Mouse (Mus musculus): Measurements from ENCODE around the gene Adamts14.

The Adamts14 gene

DNA sequence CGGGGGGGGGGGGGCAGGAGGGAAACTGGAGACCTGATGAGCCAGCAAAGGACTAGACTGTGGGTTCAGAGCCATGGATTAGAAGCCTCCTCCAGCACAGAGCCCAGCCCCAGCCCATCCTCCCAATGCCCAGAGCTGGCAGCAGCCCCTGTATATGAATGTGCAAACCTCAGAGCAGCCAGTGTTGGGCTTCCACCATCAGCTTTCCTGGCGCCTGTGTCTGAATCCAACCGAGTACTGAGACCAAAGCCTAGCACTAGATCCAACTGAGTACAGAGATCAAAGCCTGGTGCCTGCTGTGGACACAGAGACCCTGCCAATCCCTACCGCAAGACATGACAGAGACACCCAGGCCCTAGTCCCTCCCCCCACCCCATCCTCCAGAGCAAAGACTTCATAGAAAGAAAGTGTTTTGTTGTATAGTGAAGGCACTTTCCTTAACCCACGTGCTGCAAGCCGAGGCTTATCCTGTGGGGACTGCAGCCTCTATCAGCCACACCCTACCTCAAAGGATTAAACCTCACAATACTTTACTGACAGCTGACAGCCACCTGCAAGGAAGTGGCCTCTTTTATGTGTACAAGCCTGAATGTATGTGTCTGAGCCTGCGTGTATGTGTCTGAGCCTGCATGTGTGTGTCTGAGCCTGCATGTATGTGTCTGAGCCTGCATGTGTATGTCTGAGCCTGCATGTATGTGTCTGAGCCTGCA, 40.2 kb downstream of the Adamts14 start:
- ATAC-seq (ENCODE audit: low TSS enrichment) = no peak

DNA sequence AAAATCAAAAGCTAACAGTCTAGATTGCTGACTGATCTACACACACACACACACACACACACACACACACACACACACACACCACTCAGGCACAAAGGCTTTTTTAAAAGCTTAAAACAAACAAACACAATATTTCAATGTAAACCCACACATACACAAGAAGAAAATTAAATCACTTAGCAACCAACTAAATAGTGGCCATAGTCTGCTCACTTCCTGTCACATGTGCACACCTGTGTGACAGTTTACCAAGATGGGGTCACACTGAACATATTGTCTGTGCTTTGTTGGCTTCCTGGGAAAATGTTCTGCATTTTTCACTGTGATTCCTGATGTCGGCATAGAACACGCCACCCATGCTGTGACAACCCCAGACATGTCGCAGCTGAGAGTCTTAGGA, 41.5 kb downstream of the Adamts14 start:
- no peak for ATAC-seq (ENCODE audit: low TSS enrichment)

DNA sequence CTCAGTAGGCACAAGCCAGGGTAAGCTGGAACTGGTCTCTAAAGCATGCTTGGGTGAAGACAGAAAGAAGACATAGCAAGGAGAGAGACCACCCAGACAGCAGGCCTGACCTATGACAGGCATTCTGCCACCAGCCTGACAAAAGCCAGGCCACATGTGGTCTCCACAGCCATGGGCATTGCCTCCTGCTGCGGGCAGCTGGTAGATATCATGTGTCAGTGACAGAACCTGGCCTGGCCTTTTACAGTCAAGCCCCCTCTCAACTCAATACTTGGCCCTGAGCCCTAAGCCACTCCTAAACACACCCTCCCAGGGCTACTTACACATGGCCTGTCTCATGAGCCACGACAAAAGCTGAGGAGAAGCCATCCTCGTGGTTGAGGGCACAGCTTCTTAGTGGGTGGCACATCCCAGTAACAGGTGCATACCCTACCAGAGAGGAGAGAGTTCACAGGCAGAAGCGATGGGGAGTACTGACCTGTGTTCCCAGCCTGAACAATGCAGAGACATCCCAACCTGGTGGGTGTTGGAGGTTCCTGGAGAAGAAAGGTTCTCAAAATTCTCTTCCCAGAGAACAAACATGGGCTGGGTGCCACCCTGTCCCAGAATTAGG, 46.3 kb downstream of the Adamts14 start:
- ATAC-seq (ENCODE audit: low TSS enrichment) = no peak

DNA sequence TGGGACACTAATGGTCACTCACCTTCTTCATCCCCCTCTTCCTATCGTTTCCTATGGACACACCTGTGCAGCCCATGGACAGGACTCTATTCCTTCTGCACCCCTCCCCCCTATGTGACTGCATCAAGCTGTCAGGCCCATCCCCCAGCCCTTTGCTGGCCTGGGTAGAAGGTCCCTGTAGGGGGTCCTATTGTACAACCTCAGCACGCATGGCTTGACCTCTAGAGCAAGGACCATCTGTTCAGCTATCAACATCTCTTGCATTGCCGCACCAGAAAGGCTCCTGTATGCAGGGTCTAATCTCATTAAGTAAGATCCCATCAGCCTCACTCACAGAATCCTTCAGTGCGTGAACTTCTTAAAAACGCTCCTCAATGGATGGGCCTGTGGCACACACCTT, 47.5 kb downstream of the Adamts14 start:
- ATAC-seq (ENCODE audit: low TSS enrichment) = no peak

DNA sequence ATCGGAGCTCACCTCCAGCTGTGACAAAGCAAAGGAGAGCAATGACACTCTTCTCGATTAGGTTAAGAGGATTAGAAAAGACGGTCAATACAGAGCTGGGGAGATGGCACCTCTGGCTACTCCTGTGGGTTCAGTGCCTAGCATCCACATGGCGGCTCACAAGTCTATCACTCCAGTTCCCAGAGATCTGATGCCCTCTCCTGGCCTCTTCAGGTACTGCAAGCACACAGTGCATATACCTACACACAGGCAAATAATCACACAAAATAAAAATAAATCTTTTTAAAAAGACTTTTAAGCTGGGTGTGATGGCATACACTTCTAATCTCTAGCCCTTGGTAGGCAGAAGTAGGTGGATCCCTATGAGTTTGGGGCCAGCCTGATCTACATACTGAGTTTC, 53.9 kb downstream of the Adamts14 start:
- no peak for ATAC-seq (ENCODE audit: low TSS enrichment)

DNA sequence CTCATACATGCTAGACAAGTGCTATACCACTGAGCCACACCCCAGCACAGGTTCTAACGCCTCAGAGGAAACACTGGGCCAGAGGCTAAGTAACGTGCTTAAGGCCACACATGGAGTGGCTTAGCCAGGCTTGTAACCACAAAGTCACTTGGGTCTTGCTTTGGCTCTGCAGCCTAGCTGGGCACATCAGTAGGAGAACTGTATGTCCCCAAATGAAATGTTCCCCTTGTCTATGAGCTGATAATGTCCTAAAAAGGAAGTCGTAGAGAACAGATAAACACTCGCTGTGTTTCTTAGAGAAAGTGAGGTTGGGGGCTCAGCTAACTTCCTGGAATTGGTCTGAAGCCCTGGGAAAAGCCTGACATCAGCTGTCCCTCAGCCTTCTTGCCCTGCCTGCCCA, 57.1 kb downstream of the Adamts14 start:
- no peak for ATAC-seq (ENCODE audit: low TSS enrichment)

DNA sequence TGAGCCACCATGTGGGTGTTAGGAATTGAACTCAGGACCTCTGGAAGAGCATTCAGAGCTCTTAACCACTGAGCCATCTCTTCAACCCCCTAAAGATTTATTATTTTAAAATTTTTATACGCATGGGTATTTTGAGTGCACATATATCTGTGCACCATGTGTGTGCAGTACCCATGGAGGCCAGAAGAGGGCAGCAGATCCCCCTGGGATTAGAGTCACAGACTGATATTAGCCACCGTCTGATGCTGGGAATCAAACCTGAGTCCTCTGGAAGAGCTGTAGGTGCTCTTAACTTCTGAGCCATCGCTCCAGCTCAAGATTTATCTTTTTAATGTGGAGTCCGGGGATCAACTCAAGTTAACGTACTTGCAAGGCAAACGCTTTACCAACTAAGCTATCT, 57.6 kb downstream of the Adamts14 start:
- ATAC-seq (ENCODE audit: low TSS enrichment) = no peak

DNA sequence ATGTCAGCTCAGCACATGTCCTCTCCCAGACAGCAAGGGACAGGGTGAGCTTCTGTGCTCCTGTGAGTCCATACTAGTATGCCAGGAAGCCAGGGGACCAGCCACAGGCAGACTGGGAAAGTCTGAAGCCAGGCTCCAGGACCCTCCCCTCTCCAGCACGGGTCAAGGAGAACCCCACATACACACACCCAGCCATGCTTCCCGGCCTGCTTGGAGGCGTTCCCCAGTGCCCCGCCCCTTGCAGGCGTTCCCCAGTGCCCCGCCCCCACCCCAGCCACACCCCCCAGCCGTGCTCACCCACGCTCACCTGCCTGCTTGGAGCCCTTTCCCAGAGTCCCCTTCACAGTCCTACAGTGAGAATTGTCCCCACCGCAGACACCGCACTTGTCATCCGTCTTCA, 60.4 kb downstream of the Adamts14 start:
- ATAC-seq (ENCODE audit: low TSS enrichment) = no peak

DNA sequence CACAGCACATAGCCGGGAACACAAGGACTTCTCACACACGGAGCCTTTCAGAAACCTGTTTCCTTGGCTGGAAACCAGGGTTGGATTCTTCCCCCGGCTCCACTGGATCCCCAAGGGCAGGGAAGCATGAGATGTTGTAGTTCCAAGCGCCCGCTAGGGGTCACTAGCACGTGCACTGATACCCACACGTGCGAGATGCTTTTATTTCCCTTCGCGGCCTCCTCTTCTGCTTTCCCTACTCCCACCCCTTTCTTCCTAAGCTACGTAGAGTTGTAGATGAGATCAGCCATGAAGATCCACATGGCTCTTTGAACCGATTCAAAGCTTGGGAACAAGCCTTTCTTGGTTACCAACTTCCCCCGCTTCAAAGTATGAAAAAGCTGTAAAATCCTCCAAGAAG, 61.5 kb downstream of the Adamts14 start:
- ATAC-seq (ENCODE audit: low TSS enrichment) = peak; percentile 89

DNA sequence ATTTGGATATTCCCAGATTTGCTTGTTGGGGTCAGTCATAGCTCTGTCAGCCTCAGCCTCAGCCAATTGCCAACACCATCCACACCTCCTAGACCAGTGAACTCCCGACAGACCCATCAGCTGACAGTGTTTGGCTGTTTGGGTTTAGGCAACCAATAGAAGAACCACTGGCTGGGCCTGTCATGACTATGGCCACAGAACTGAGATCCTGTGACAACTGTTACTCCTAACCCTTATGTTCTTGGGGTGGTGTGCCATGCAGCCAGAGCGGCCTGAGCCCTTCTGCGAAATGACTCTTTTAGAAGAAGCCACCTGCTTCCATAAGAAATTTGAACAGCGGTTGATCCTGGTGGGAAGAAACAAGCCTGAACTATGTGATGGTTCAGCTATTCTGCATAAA, 62.1 kb downstream of the Adamts14 start:
- ATAC-seq (ENCODE audit: low TSS enrichment) = no peak

DNA sequence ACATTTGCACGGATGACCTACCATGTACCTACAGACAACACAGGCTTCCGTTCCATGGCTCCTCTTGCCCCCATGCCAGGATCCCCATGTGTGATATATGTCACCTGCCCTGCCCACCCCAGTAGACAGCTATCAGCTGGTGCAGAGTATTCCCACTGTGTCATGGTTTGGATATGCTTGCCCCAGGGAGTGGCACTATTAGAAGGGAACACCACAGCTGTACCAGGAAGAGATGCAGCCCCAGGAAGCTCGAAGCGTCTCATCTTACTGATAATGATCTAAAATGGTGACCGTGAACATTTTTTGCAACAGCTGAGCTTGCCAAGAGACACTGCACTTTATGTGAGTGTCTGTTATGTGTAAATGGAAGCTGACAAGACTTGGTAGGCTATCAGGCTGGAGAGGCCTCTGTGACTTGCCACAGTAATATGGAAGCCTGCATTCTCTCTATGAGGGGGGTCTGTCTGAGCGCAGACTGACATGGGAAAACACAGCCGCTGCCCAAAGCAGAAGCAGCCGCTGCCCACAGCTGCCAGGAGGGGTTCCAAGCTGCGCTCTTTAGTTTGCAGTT, 65.0 kb downstream of the Adamts14 start:
- ATAC-seq (ENCODE audit: low TSS enrichment) = no peak

DNA sequence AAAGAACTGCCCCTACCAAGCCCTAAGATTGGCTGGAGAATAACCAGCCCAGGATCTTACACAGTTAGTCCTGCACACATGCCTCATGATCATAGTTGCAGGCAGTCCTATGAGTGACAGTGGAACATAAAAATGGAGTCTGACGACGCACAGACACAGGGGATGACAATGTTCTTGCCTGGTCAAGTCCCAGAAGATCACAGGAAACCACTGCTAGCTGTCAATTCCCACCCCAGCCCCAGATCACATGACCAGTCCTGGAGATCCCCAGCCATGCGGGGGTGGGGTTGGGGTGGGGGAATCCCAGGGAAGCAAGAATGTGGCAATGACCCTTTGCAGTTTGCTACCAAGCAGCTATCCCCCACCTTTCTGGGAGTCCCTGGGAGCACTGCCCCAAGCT, 69.3 kb downstream of the Adamts14 start:
- ATAC-seq (ENCODE audit: low TSS enrichment) = no peak

DNA sequence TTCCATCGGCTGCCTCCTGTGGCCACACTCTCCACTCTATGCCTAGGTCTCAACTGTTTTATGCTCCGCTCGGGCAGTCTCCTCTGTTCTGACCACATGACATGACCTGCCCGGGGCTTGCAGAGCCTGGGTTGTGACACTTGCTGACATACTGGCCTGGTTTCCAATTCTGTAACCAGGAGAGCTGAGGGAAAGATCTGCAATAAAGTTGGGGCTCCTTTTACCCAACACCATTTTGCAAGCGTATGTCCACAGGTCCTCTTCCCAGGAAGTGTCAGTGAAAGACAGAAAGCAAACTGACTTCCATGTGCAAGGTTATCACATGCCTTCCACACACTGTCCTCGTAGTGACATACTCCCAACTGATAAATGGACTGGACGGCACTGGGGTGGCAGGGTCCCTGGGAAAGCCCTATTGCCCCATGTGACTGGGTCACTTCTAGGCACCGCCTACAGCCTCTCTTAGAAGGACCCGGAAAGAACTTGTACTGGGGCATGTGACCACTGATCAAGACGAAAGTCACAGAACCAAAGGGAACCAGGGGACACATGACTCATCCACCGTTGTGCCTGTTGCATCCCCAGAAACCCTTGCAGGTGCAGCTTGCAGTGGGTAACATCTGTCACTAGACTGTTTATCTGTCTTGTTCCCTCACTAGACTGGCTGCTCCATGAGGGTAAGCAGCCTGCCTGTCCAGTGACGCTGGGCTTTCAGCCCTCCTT, 71.5 kb downstream of the Adamts14 start:
- no peak for ATAC-seq (ENCODE audit: low TSS enrichment)

DNA sequence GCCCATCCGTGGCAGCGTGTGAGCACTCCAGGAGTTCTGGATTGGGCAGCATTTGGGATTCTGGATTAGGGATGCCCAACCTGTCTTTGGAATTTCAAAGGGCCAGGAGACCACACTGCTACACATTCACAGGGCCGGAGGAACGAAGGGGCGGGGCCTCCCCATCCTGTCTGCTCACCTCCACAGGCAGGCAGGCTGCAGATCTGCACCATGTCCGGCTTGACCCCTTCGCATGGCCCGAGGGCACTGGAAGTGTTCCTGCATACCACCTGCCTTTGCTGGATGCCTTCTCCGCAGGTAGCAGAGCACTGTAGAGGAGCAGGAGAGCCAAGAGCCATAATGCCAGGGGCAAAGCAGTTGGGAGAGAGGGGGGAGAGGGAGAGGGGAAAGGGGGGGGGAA, 72.2 kb downstream of the Adamts14 start:
- no peak for ATAC-seq (ENCODE audit: low TSS enrichment)

DNA sequence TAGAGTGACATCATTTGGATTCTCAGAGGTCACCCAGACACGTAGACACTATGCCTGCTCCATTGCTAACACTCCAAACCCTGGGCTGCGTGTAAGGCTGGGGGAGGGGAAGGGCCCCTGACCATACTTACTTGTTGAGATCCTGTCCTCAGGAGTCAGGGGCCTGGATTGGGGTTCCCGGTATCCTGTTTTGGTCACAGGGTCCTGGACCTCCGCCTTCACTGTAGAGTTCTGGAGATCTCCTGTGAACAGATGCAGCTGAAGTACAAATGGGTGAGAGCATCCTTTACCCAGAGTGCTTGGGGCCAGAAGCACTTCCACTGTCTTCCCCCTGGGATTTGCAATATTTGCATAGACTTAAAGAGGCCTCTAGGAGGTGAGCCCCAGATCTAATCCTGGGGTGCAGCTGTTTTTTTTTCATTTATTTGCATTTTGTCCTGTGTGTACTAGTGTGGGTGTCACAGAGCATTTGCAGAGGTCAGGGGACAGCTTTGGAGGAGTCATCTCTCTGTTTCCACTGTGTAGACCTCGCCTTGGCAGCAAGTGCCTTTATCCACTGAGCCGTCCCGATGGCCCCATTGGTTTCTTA, 72.9 kb downstream of the Adamts14 start:
- no peak for ATAC-seq (ENCODE audit: low TSS enrichment)

DNA sequence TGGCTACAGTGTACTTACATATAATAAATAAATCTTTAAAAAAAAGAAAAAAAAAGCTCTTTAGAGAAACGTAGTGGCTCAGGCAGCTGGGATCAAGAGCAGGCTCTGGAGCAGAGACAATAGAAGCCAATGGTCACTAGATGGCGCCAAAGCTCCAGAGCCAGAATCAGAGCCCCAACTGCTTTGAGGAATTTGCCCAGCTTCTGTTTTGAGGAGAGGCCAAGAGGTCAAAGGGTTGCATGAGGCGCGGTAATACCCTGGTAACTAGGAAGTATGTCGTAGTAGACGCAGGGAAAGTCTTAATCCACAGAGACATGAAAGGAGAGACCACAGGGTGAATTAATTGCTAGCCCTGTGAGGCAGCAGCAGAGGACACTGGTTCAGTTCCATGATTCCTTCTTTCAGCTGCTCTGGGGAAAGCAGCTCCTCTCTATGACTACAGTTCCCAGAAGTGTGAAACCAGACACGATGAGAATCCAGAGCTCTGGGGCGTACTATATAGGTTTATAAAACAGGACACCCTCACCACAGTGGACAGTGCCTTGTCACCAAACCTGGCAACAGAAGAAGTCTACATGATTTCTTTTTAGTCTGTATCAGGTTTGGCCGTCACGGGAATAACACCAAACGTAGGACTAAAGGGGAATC, 73.5 kb downstream of the Adamts14 start:
- ATAC-seq (ENCODE audit: low TSS enrichment) = peak; percentile 80

DNA sequence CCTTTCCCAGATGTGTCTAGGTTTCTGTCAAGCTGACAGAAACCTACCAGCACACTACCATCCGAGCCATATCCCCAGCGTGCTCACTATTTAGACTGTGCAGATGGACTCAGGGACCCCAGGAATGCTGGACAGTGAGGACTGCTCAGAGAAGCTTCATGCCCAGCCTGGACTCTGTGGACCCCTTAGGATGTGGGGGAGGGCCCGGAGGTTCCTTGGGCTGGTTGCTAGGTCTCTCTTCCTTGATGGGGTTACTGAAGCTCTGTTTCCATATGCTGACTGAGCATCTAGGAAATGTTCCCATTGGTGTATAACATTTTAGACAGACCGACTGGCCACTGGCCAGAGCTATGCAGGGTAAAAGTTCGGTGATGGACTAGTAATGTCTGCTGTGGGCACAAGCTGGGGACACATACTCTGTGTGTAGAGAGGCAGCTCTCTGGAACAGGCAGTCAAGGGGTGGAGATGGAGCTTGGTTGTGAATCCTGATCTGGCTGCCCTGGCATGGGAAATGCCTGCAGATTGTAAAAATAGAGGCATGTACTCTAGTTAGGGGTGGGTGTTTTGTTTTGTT, 77.4 kb downstream of the Adamts14 start:
- ATAC-seq (ENCODE audit: low TSS enrichment) = no peak

DNA sequence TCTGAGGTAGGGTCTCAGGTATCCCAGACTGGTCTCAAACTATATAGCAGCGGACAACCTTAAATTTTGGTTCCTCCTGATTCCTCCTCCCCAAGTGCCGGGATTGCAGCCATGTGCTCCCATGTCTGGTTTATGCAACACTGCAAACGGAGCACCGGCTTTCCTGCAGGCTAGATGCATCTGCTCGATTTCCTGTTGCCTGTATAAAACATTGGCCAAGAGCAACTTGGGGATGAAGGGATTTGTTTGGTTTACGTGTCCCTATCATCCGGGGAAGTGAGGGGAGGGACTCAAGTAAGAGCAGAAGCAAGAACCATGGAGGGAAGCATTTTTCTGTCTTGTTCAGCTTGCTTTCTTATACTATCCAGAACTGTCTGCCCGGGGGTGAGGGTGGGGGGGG, 78.0 kb downstream of the Adamts14 start:
- ATAC-seq (ENCODE audit: low TSS enrichment) = no peak

DNA sequence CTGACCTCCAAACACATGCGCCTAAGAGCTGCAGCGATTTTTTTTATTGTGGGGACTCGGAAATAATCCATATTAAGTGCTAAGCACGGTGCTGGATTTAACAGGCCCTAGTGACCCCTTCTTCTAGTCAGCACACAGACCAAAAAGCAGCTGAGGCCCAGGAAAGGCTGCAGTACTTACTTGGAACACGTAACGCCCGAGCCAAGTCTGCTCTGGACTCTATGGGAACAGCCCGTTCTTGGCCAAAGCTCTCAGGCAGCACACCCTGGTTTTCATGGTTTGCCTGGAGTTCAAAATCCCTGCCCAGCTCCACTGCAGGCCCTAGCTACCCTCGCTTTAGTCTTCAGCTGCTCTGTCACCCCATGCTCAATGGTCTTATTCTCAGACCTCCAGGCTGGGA, 78.6 kb downstream of the Adamts14 start:
- no peak for ATAC-seq (ENCODE audit: low TSS enrichment)

DNA sequence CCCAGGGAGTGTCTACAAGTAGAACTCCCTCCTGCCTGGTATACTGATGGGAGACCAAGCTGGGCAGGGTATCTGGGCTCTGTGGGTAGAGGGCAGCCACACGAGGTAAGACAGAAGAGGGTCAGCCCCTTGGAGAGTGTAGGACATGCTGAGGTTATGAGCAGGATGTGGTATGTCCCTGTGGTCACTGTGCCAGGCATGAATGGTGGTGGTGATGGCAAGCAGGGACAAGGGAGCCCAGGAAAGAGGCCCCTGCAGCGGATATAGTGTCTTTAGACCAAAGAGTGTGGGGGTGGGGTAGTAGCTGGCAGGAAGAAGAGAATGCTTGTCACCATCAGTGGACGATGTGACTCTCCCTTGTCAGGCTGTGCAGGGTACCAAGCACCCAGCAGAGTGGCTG, 85.2 kb downstream of the Adamts14 start:
- no peak for ATAC-seq (ENCODE audit: low TSS enrichment)

DNA sequence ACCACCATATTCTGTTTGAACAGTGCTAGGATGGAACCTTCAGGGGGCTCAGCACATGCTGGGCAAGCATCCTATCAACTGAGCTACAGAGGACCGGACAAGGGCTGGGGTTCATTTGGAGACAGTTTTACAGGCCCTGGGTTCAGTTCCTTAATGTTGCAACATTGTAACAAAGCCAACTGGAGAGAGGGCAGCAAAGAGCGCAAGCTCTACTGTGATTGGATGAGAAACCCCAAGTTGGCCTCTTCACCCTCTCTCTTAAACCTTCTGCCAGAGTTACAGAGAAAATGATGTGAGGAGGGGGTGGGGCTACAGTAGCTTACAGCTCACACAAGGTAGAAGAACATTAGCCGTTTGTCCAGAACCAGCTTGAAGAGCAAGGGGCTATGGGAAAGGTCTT, 86.2 kb downstream of the Adamts14 start:
- no peak for ATAC-seq (ENCODE audit: low TSS enrichment)

DNA sequence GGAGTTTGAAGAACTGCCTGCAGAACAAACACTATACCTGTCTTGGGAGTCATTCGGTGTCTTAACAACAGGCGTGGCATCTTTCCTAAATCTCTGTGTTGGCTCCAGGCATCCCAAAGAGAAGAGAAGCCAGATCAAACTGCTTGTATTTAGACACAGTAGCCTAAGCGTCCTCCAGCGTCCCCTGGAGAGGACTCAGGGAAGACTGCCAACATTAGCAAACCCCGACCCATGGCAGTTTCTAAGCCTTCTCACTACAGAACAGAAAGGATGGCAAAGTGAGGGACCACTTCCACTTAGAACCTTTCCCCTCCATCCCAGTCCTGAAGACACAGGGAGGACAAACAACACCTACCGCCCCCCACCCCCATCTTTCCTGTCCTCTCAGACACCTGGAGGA, 93.3 kb downstream of the Adamts14 start:
- ATAC-seq (ENCODE audit: low TSS enrichment) = no peak

Data from frontal cortex, adult (tissue).